Mouse (Mus musculus): ENCODE data around the gene Uri1. TPM values are rescaled to one million over a fixed set of nuclear protein-coding genes. Genes with fewer than 3 reads are reported as not detected.

Gene Uri1
- polyA plus RNA-seq, 1 experiment from 2014 or later = 56.9 TPM

DNA sequence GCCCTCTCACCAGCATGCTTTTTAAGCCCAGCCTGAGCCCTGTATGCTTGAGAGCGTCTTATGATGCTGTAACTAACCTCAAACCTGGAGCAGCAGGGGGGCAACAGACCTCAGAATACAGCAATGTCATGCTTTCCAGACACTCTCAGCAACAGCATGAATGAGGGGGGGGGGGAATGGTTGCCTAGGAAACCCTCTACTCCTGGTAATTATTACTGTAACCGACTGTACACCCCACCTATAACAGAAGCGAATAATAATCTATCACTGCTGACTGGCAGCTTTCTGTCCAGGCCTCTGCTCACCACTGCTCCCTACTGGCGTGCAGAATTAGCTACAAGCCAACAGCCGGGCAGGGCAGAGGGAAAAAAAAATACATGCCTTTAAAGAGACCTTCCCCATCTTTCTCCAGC, 88.6 kb downstream of the Uri1 start:
- Histone ChIP-seq H3K4me2 (ENCODE audit: low read depth, low read length) (no peak overlapping the region), H3K9me3 (replicated peaks; ENCODE audit: control insufficient read depth, low read length) (no peaks in the 10 kb centered on the region), H3K9ac (replicated peaks; ENCODE audit: low read length) (no peak overlapping the region), H3K4me3 (ENCODE audit: low read depth, low read length) (no peak overlapping the region), H3K4me1 (ENCODE audit: control insufficient read depth, insufficient read depth, low read length) (peaks cover 3% of the 10 kb centered on the region; the same call in 1 of the 2 replicates), H3K36me3 (replicated peaks; ENCODE audit: control insufficient read depth, insufficient read depth, low read depth, low read length) (no peaks in the 10 kb centered on the region), H3K27ac (replicated peaks; ENCODE audit: low read depth, low read length) (no peak overlapping the region), H3K27me3 (ENCODE audit: control insufficient read depth, insufficient read depth, low read length) (no peaks in the 10 kb centered on the region)
- ATAC-seq (replicated peaks; ENCODE audit: insufficient number of reproducible peaks, low FRiP score, low TSS enrichment, low read depth) (no peak), DNase-seq (ENCODE audit: low spot score) (peak; percentile 70)
- 23% methylated on average over 5 of the region's 5 CpGs for WGBS

DNA sequence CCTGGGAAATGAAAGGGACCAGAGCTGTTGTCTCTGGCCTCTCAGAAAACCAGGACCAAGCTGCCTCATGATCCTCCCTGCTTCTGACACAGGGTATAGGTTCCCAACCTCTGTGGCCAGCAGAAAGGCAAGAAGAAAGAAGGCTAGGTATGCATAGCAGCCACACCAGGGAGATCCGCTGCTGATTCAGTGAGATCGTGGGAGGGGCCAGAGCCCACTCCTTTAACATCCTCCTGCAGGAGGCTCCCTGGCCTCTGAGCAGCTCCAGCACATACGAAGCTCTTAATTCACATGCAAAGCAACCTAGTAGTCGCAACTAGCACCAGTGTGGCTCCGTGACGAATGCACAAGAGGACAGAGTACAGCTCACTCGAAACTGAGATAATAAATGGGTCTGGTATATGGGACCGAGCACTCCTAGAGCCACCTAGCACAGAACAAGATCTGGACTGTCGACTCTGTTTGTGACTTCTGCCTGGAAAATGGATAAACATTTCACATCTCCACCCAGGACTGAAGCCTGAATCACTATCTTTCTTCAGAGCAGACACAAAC, 89.5 kb downstream of the Uri1 start:
- Histone ChIP-seq H3K4me1 (ENCODE audit: control insufficient read depth, insufficient read depth, low read length) (peaks cover 3% of the 10 kb centered on the region; the same call in 1 of the 2 replicates), H3K27ac (replicated peaks; ENCODE audit: low read depth, low read length) (no peak overlapping the region), H3K36me3 (replicated peaks; ENCODE audit: control insufficient read depth, insufficient read depth, low read depth, low read length) (no peaks in the 10 kb centered on the region), H3K9ac (replicated peaks; ENCODE audit: low read length) (no peak overlapping the region), H3K4me3 (ENCODE audit: low read depth, low read length) (no peak overlapping the region), H3K9me3 (replicated peaks; ENCODE audit: control insufficient read depth, low read length) (no peaks in the 10 kb centered on the region), H3K4me2 (ENCODE audit: low read depth, low read length) (no peak overlapping the region), H3K27me3 (ENCODE audit: control insufficient read depth, insufficient read depth, low read length) (no peaks in the 10 kb centered on the region)
- DNase-seq (ENCODE audit: low spot score) = peak; percentile 3
- WGBS = 50% methylated on average over 9 of the region's 9 CpGs
- no peak for ATAC-seq (replicated peaks; ENCODE audit: insufficient number of reproducible peaks, low FRiP score, low TSS enrichment, low read depth)

DNA sequence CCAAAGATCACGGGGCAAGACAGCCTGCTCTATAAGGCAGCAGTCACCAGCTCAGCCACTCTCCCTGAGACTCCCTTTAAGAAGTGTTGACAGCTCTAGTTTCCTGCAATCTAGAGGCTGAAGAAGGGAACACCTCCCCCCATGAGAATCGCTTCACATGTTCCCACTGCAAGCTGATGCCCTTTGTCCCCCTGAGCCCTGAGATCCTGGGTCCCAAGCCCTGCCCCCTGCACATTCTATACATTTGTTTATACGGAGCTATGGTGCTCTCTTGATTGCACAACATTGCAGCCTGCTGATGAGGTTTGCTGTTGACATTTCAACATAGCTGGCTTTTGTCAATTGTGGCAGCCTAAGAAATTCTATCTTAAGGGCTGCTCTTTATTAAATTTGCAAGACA, 91.7 kb downstream of the Uri1 start:
- Histone ChIP-seq H3K9me3 (replicated peaks; ENCODE audit: control insufficient read depth, low read length) (no peaks in the 10 kb centered on the region), H3K27ac (replicated peaks; ENCODE audit: low read depth, low read length) (no peak overlapping the region), H3K4me2 (ENCODE audit: low read depth, low read length) (no peak overlapping the region), H3K27me3 (ENCODE audit: control insufficient read depth, insufficient read depth, low read length) (no peaks in the 10 kb centered on the region), H3K4me3 (ENCODE audit: low read depth, low read length) (no peak overlapping the region), H3K36me3 (replicated peaks; ENCODE audit: control insufficient read depth, insufficient read depth, low read depth, low read length) (no peaks in the 10 kb centered on the region), H3K4me1 (ENCODE audit: control insufficient read depth, insufficient read depth, low read length) (peaks cover 3% of the 10 kb centered on the region; the same call in 1 of the 2 replicates), H3K9ac (replicated peaks; ENCODE audit: low read length) (no peak overlapping the region)
- ATAC-seq (replicated peaks; ENCODE audit: insufficient number of reproducible peaks, low FRiP score, low TSS enrichment, low read depth) (peak; percentile 57; the same call in 1 of the 2 replicates), DNase-seq (ENCODE audit: low spot score) (peak; percentile 66)
- WGBS = 19% methylated on average over 3 of the region's 3 CpGs

DNA sequence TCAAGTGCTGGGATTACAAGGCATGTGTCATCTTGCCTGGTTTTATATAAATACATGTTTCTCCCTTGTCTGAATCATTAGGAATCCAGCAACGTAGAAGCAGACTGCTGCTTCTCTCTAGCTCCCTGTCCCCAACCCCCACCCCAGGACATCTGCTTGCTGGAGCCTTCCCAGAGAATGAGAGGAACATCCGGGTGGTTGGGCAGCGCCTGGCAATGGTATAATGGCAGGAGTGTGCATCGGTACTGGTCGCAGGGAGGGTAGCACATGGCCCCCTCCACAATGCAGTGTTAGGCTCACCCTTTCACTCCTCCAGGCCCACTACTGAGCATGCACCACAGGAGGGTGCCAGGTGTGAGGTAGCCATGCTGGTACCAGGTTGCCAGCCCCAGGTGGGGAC, 93.6 kb downstream of the Uri1 start:
- no peaks in the 10 kb centered on the region for H3K27me3 ChIP-seq (ENCODE audit: control insufficient read depth, insufficient read depth, low read length)
- peaks cover 3% of the 10 kb centered on the region; the same call in 1 of the 2 replicates for H3K4me1 ChIP-seq (ENCODE audit: control insufficient read depth, insufficient read depth, low read length)
- H3K9me3 ChIP-seq (replicated peaks; ENCODE audit: control insufficient read depth, low read length) = no peaks in the 10 kb centered on the region
- no peaks in the 10 kb centered on the region for H3K36me3 ChIP-seq (replicated peaks; ENCODE audit: control insufficient read depth, insufficient read depth, low read depth, low read length)
- H3K27ac ChIP-seq (replicated peaks; ENCODE audit: low read depth, low read length) = no peak overlapping the region
- ATAC-seq (replicated peaks; ENCODE audit: insufficient number of reproducible peaks, low FRiP score, low TSS enrichment, low read depth) = no peak
- H3K9ac ChIP-seq (replicated peaks; ENCODE audit: low read length) = no peak overlapping the region
- WGBS = 69% methylated on average over 5 of the region's 5 CpGs
- H3K4me2 ChIP-seq (ENCODE audit: low read depth, low read length) = no peak overlapping the region
- H3K4me3 ChIP-seq (ENCODE audit: low read depth, low read length) = no peak overlapping the region
- no peak for DNase-seq (ENCODE audit: low spot score)

DNA sequence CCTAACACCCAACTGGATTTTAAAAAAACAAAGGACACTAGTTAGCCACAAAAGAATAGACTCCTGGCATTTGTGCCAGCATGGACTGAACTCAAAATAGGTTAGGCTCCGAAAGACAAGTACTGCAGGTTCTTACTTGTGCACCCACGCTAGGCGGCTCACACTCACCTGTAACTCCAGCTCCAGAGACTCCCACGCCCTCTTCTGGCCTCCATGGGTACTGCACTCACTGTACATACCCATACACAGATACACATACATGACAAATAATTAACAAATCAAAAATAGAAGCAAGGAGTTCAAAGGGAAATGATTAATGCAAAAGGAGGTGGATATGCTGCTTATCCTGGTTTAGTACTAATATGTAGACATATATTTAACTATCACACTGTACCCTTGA, 100.4 kb downstream of the Uri1 start:
- WGBS = 71% methylated on average over 4 of the region's 4 CpGs
- no peak for DNase-seq (ENCODE audit: low spot score)
- no peak for ATAC-seq (replicated peaks; ENCODE audit: insufficient number of reproducible peaks, low FRiP score, low TSS enrichment, low read depth)
- Histone ChIP-seq H3K4me1 (ENCODE audit: control insufficient read depth, insufficient read depth, low read length) (no peaks in the 10 kb centered on the region), H3K9ac (replicated peaks; ENCODE audit: low read length) (no peak overlapping the region), H3K27me3 (ENCODE audit: control insufficient read depth, insufficient read depth, low read length) (no peaks in the 10 kb centered on the region), H3K36me3 (replicated peaks; ENCODE audit: control insufficient read depth, insufficient read depth, low read depth, low read length) (no peaks in the 10 kb centered on the region), H3K9me3 (replicated peaks; ENCODE audit: control insufficient read depth, low read length) (no peaks in the 10 kb centered on the region), H3K27ac (replicated peaks; ENCODE audit: low read depth, low read length) (no peak overlapping the region), H3K4me3 (ENCODE audit: low read depth, low read length) (no peak overlapping the region), H3K4me2 (ENCODE audit: low read depth, low read length) (no peak overlapping the region)

DNA sequence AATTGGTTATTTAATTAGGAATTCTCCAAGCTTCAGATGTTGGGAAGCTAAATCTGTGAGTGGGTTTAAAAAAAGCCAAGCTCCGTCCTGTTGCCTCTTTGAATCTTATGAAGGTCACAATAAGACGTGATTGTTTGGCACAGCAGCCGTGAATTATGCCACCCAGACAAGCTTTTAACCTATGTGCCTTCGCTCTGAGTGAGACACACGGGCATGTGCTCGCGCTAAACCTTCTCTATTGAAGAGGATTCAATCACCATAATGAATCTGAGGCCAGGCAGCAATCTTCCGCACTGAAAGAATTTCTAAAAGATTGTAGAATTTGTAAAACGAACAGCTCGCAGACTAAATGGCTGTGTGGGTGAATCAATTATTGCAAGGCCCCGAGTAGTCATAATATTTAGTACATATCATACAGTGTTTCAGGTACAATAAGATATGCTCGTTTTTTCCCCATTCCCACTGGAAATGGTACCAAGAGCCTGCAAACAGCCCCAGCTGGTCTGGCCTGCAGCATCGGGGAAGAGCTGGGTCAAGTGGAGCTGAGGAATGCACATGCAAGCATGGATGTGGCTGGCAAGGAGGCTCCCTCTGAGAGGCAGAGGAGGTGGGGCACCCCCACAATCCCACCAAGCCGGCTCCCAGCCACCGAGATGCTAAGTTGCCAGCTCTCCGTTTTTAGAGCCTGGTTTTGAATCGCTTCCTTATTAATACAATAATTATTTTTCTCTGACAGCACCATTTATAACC, 101.5 kb downstream of the Uri1 start:
- Histone ChIP-seq H3K4me3 (ENCODE audit: low read depth, low read length) (no peak overlapping the region), H3K4me2 (ENCODE audit: low read depth, low read length) (no peak overlapping the region), H3K4me1 (ENCODE audit: control insufficient read depth, insufficient read depth, low read length) (no peaks in the 10 kb centered on the region), H3K9ac (replicated peaks; ENCODE audit: low read length) (no peak overlapping the region), H3K36me3 (replicated peaks; ENCODE audit: control insufficient read depth, insufficient read depth, low read depth, low read length) (no peaks in the 10 kb centered on the region), H3K27me3 (ENCODE audit: control insufficient read depth, insufficient read depth, low read length) (no peaks in the 10 kb centered on the region), H3K27ac (replicated peaks; ENCODE audit: low read depth, low read length) (no peak overlapping the region), H3K9me3 (replicated peaks; ENCODE audit: control insufficient read depth, low read length) (no peaks in the 10 kb centered on the region)
- WGBS = 77% methylated on average over 17 of the region's 17 CpGs
- ATAC-seq (replicated peaks; ENCODE audit: insufficient number of reproducible peaks, low FRiP score, low TSS enrichment, low read depth) (no peak), DNase-seq (ENCODE audit: low spot score) (no peak)

DNA sequence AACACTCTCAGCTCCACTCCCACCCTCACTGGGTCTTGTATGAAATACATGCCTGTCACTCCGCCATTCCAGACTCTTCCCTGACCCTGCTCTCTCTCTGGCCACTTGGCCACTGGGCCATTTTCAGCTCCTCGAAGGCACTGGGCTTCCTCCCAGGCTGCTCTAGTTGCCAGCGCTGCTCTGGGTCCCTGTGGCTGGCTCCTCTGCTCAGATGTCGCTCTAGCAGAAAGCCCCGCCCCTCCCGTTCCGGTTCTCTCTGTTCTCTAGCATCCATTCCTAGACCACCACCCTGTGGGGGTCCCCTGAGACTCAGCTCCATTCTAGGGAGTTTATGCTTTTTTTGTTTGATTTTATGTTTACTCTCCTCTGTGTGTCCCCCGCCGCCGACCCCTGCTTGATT, 104.4 kb downstream of the Uri1 start:
- H3K9ac ChIP-seq (replicated peaks; ENCODE audit: low read length) = no peak overlapping the region
- no peak overlapping the region for H3K27ac ChIP-seq (replicated peaks; ENCODE audit: low read depth, low read length)
- no peaks in the 10 kb centered on the region for H3K27me3 ChIP-seq (ENCODE audit: control insufficient read depth, insufficient read depth, low read length)
- DNase-seq (ENCODE audit: low spot score) (no peak), ATAC-seq (replicated peaks; ENCODE audit: insufficient number of reproducible peaks, low FRiP score, low TSS enrichment, low read depth) (0 out of 2 replicates have a peak, but pooled peaks have one; percentile 12)
- H3K9me3 ChIP-seq (replicated peaks; ENCODE audit: control insufficient read depth, low read length) = no peaks in the 10 kb centered on the region
- 55% methylated on average over 10 of the region's 10 CpGs for WGBS
- no peak overlapping the region for H3K4me3 ChIP-seq (ENCODE audit: low read depth, low read length)
- no peaks in the 10 kb centered on the region for H3K36me3 ChIP-seq (replicated peaks; ENCODE audit: control insufficient read depth, insufficient read depth, low read depth, low read length)
- no peaks in the 10 kb centered on the region for H3K4me1 ChIP-seq (ENCODE audit: control insufficient read depth, insufficient read depth, low read length)
- no peak overlapping the region for H3K4me2 ChIP-seq (ENCODE audit: low read depth, low read length)

DNA sequence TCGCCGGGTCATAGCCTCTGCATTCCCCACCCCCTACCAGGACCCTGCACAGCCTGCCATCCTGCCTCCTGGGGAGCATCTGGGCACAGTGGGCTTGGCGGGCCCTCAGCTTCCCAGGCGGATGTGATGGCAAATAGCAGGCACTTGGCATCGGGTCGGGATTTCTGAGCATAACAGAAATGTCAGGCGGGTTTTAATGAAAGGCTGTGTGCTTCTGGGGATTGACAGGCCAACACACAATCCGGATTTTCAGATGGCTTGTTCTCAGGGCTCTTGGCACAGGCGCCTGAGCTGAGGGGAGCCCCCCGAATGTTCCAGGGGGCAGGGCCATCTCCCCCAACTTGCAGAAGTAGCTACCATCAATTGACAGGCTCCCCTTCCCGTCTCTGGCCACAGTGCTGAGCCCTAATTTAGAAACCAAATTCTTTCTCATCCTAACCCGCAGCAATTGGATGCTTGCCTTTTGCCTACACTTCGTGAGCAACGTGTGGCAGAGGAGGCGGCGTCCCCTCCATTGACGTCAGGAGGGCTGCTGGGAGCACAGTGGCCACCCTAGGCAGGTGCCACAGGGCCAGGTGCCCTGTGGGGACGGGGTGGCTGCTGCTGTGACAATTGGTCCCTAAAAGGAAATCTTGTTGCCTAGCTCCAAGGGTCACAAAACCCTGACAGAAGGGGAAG, 106.5 kb downstream of the Uri1 start:
- Histone ChIP-seq H3K4me2 (ENCODE audit: low read depth, low read length) (no peak overlapping the region), H3K4me1 (ENCODE audit: control insufficient read depth, insufficient read depth, low read length) (no peaks in the 10 kb centered on the region), H3K4me3 (ENCODE audit: low read depth, low read length) (no peak overlapping the region), H3K27ac (replicated peaks; ENCODE audit: low read depth, low read length) (no peak overlapping the region), H3K9me3 (replicated peaks; ENCODE audit: control insufficient read depth, low read length) (no peaks in the 10 kb centered on the region), H3K36me3 (replicated peaks; ENCODE audit: control insufficient read depth, insufficient read depth, low read depth, low read length) (no peaks in the 10 kb centered on the region), H3K27me3 (ENCODE audit: control insufficient read depth, insufficient read depth, low read length) (no peaks in the 10 kb centered on the region), H3K9ac (replicated peaks; ENCODE audit: low read length) (no peak overlapping the region)
- WGBS = 68% methylated on average over 18 of the region's 18 CpGs
- DNase-seq (ENCODE audit: low spot score) (no peak), ATAC-seq (replicated peaks; ENCODE audit: insufficient number of reproducible peaks, low FRiP score, low TSS enrichment, low read depth) (no peak)
